Mouse (Mus musculus): Measurements from ENCODE around the gene Fam166b.

Fam166b gene

GRCm38 (mm10) chr4:43380951-43381350 is 48.0 kb downstream of the Fam166b start:
- peak; percentile 0; the same call in 1 of the 2 replicates for ATAC-seq (ENCODE audit: low TSS enrichment)

GRCm38 (mm10) chr4:43379601-43380000 is 49.3 kb downstream of the Fam166b start:
- ATAC-seq (ENCODE audit: low TSS enrichment) = no peak

All from frontal cortex, adult (tissue).